ENCODE assay signal across 13 mouse cellular contexts in the genomic region with DNA sequence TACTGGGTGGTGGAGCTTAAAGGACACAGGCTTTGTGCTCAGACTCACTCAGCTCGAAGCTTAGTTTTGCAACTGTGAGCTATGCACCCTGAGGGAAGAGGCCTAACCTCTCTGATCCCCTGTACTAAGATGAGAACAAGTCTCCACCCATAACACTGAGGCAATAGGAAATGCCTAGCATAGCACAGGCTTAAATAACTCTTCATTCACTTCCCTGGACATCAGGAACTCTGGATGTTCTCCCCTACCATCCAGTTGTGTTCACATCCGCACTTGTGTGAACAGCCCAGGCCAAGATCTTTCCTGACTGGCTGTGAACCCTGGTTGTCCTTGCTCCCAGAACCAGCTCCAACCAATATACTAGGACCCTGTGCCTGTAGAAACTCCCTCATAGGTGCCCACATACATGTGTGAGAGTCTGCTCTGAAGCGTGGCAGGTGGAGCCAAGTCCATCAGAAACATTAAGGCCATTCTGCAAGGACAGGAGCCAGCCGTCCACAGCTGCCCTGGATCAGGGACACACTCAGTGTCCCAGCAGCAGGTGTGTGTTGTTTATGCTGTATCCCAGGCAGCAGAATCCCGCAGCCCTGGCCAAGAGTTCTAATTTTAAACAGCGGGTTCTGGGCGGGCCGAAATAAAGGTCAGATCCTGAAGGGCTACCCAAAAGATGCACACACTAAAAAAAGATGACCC.
A peak's percentile ranks its signal among the peaks of the same experiment; 100 is the strongest.
DNase-seq lines count a peak whose midpoint lies in the region; TF ChIP-seq lines count a peak whose summit lies in the region.
"Had no signal": no experiment of that assay in that cellular context is flagged by ENCODE, and none has a peak within 500 bp of the region (broad histone marks: within the 10 kb centered on the region; RNA-seq: fewer than 3 reads in every experiment).

No protein-coding gene starts in this region.

- no peak for TF ChIP-seq CTCF in lung, adult 2 months (IDR thresholded peaks at IDR 0.05; ENCODE audit: insufficient read depth, low read length)

- peak; percentile 32 for DNase-seq in NIH3T3 (ENCODE audit: low read depth)
- DNase-seq in heart, embryonic 10.5 days (ENCODE audit: low spot score), result no peak
- peak; percentile 41 for DNase-seq in lung, adult 2 months
- DNase-seq in Muller cell, postnatal 12 days (ENCODE audit: inconsistent ontology term), result no peak
- DNase-seq in frontal cortex, postnatal 14 days (ENCODE audit: low spot score in 2 of 2), result no peak
- no peak for DNase-seq in midbrain, embryonic 10.5 days (ENCODE audit: low spot score)
- DNase-seq: cerebellum, adult 18-20 months; layer of hippocampus, postnatal 36 days; thymus, adult 2 months had no signal

- no peak overlapping the region for H3K4me3 ChIP-seq in brown adipose tissue, adult 24 weeks (ENCODE audit: insufficient read depth, low read depth, low read length)
- H3K4me3 ChIP-seq in heart, embryonic 10.5 days, result no peak overlapping the region
- H3K4me3 ChIP-seq in lung, adult 2 months (replicated peaks; ENCODE audit: extremely low read depth, low read depth, low read length), result no peak overlapping the region
- no peak overlapping the region for H3K4me3 ChIP-seq in midbrain, embryonic 10.5 days
- H3K4me3 ChIP-seq: embryonic facial prominence, embryonic 12.5 days; midbrain, embryonic 13.5 days had no signal

- TF ChIP-seq POLR2A in lung, adult 2 months (IDR thresholded peaks at IDR 0.05; ENCODE audit: borderline replicate concordance, extremely low read depth, low read depth, low read length), result no peak

- peaks cover 25% of the 10 kb centered on the region for H3K4me1 ChIP-seq in brown adipose tissue, adult 24 weeks (ENCODE audit: control insufficient read depth, insufficient read depth, insufficient read length, low read length)
- H3K4me1 ChIP-seq in heart, embryonic 10.5 days, result peaks cover 39% of the 10 kb centered on the region
- H3K4me1 ChIP-seq in lung, adult 2 months (ENCODE audit: control insufficient read depth, insufficient read depth, low read length), result peaks cover 9% of the 10 kb centered on the region
- no peaks in the 10 kb centered on the region for H3K4me1 ChIP-seq in midbrain, embryonic 10.5 days
- H3K4me1 ChIP-seq: embryonic facial prominence, embryonic 12.5 days; midbrain, embryonic 13.5 days had no signal

- peaks cover 12% of the 10 kb centered on the region; the same call in 1 of the 2 replicates for H3K36me3 ChIP-seq in heart, embryonic 10.5 days
- H3K36me3 ChIP-seq in midbrain, embryonic 10.5 days, result no peaks in the 10 kb centered on the region
- H3K36me3 ChIP-seq: embryonic facial prominence, embryonic 12.5 days; midbrain, embryonic 13.5 days had no signal

- H3K27me3 ChIP-seq in heart, embryonic 10.5 days (ENCODE audit: insufficient read depth, poor library complexity, severe bottlenecking), result no peaks in the 10 kb centered on the region
- no peaks in the 10 kb centered on the region for H3K27me3 ChIP-seq in midbrain, embryonic 10.5 days (ENCODE audit: low read depth, poor library complexity, severe bottlenecking)
- H3K27me3 ChIP-seq: embryonic facial prominence, embryonic 12.5 days; midbrain, embryonic 13.5 days had no signal

- WGBS in heart, embryonic 10.5 days, result 63% methylated on average over 8 of the region's 8 CpGs
- 43% methylated on average over 8 of the region's 8 CpGs for WGBS in lung, adult 2 months
- WGBS in midbrain, embryonic 10.5 days, result 87% methylated on average over 8 of the region's 8 CpGs

- peak overlapping the region; percentile 94 for H3K27ac ChIP-seq in brown adipose tissue, adult 24 weeks (replicated peaks; ENCODE audit: low read depth, low read length)
- peak overlapping the region; percentile 79 for H3K27ac ChIP-seq in heart, embryonic 10.5 days
- H3K27ac ChIP-seq in midbrain, embryonic 10.5 days (replicated peaks), result no peak overlapping the region
- H3K27ac ChIP-seq: embryonic facial prominence, embryonic 12.5 days; liver, embryonic 14.5 days; midbrain, embryonic 13.5 days had no signal

- peaks cover 11% of the 10 kb centered on the region for H3K9me3 ChIP-seq in heart, embryonic 10.5 days
- H3K9me3 ChIP-seq in midbrain, embryonic 10.5 days (replicated peaks), result peaks cover 20% of the 10 kb centered on the region

Comparison
In these comparisons a context has a peak if more than half of its experiments do, and no peak if none do; other contexts are left out.
1. DNase-seq: peak in NIH3T3 (single experiment) and lung, adult 2 months (single experiment); none in heart, embryonic 10.5 days (single experiment), Muller cell, postnatal 12 days (single experiment), frontal cortex, postnatal 14 days (0 of 2) and midbrain, embryonic 10.5 days (single experiment).